In the genomic region with DNA sequence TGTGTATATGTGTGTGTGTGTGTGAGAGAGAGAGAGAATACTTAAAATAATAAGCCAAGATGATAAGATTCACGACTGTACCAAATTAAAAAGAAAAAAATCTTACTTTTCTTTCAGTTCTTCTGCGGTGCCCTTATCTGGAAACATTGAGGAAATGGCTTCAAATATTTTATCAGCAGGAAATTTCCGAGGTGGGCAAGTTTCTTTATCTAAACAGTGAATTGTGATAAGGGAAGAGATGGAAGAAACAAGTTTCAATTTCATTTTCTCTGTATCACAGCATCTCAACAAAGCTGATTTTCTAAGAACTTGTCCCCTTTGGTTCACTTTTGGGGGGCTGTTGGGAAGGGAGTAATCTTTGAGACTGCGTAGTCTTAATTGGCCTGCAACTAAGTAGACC, we compare ENCODE assay signal across 25 mouse cellular contexts.
"Had no signal": no experiment of that assay in that cellular context is flagged by ENCODE, and none has a peak within 500 bp of the region (broad histone marks: within the 10 kb centered on the region; RNA-seq: fewer than 3 reads in every experiment).

No protein-coding gene starts in this region.

- H3K4me3 ChIP-seq: embryonic facial prominence, embryonic 10.5 days; embryonic facial prominence, embryonic 12.5 days; embryonic facial prominence, embryonic 13.5 days; embryonic facial prominence, embryonic 15.5 days; erythroblast, embryonic 14.5 days; forebrain, embryonic 10.5 days; forebrain, embryonic 12.5 days; forebrain, embryonic 13.5 days; forebrain, embryonic 15.5 days; gastrocnemius, adult 2 months; heart, adult 2 months had no signal

- H3K4me1 ChIP-seq: embryonic facial prominence, embryonic 10.5 days; embryonic facial prominence, embryonic 12.5 days; embryonic facial prominence, embryonic 13.5 days; embryonic facial prominence, embryonic 15.5 days; forebrain, embryonic 10.5 days; forebrain, embryonic 12.5 days; forebrain, embryonic 13.5 days; forebrain, embryonic 15.5 days had no signal

- H3K27ac ChIP-seq: embryonic facial prominence, embryonic 10.5 days; embryonic facial prominence, embryonic 12.5 days; embryonic facial prominence, embryonic 13.5 days; embryonic facial prominence, embryonic 15.5 days; forebrain, embryonic 10.5 days; forebrain, embryonic 12.5 days; forebrain, embryonic 13.5 days; forebrain, embryonic 15.5 days; gastrocnemius, adult 2 months; heart, adult 2 months had no signal

- H3K9ac ChIP-seq: embryonic facial prominence, embryonic 12.5 days; embryonic facial prominence, embryonic 13.5 days; embryonic facial prominence, embryonic 15.5 days; forebrain, embryonic 12.5 days; forebrain, embryonic 13.5 days; forebrain, embryonic 15.5 days; forebrain, postnatal 0 days had no signal

- DNase-seq: cerebellum, adult 9-10 months; cerebellum, adult 9-11 months; cerebellum, postnatal 10 days; cerebellum, postnatal 14 days; cerebellum, postnatal 25 days; cerebellum, postnatal 36 days; embryo, embryonic 11 days; forebrain, postnatal 0 days; gastrocnemius, adult 2 months; gastrocnemius, postnatal 10 days; gastrocnemius, postnatal 14 days; gastrocnemius, postnatal 25 days; gastrocnemius, postnatal 36 days; heart, adult 11 months; heart, adult 18-20 months; heart, adult 2 months had no signal

- H3K9me3 ChIP-seq: embryonic facial prominence, embryonic 10.5 days; embryonic facial prominence, embryonic 12.5 days; embryonic facial prominence, embryonic 13.5 days; embryonic facial prominence, embryonic 15.5 days; forebrain, embryonic 10.5 days; forebrain, embryonic 12.5 days; forebrain, embryonic 13.5 days; forebrain, embryonic 15.5 days had no signal

- H3K27me3 ChIP-seq: embryonic facial prominence, embryonic 12.5 days; embryonic facial prominence, embryonic 13.5 days; embryonic facial prominence, embryonic 15.5 days; forebrain, embryonic 12.5 days; forebrain, embryonic 13.5 days; forebrain, embryonic 15.5 days had no signal
